Mouse (Mus musculus) liver, embryonic 14.5 days (tissue): ENCODE results near the gene Ctsd.

ENCODE experiments used
- CTCF ChIP-seq: IDR thresholded peaks from 2 replicates; pipeline ENCODE4 v1.5.1; 2016; ENCODE audit warnings: antibody characterized with exemption, low read depth, control low read depth
- EP300 ChIP-seq: IDR thresholded peaks from 2 replicates; pipeline ENCODE4 v1.6.1; 2016; ENCODE audit warnings: antibody characterized with exemption, low read depth

DNA sequence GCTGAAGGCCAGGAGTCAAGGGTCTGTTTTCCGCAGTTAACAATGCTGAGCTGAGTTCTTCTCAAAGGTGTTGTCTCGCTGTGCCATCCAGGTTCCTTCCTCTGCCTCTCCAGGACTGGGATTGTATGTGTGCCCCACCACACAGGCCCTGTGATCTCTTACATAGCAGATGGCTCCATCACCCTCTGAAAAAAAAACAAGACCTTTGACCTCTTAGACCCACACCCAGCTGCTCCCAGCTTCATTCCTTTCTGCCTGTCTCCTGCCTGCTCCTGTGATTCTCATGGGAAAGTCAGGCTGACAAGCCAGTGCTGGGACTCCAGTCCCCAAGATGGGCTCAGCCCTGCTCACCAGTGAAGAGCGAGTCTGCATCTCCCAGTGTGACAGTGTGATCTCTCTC lies 59.3 kb downstream of the Ctsd start:
- TF ChIP-seq CTCF (no peak), EP300 (no peak)
